ENCODE assay signal across 8 mouse cellular contexts in genomic region chr17:28800671-28801412, GRCm38 (mm10). TPM values are rescaled to one million over a fixed set of nuclear protein-coding genes. Genes with fewer than 3 reads are reported as not detected.
DNase-seq lines count a peak whose midpoint lies in the region; ATAC-seq and TF ChIP-seq lines count a peak whose summit lies in the region.

Gene Brpf3 (plus strand): TSS chr17:28801090.

- no peaks in the 10 kb centered on the region for H3K9me3 ChIP-seq in MEL (replicated peaks; ENCODE audit: insufficient read depth, low read length)
- no peaks in the 10 kb centered on the region for H3K9me3 ChIP-seq in hindbrain, embryonic 11.5 days (ENCODE audit: control insufficient read depth, low read length)

- under 1% methylated on average over 34 of the region's 99 CpGs for WGBS in hindbrain, embryonic 11.5 days

- H3K4me2 ChIP-seq in hindbrain, embryonic 11.5 days (replicated peaks; ENCODE audit: low read depth, low read length) = peak within 1 kb of the TSS; percentile 72

- TF ChIP-seq RAD21 in MEL (IDR thresholded peaks at IDR 0.05; ENCODE audit: low read depth, low read length) = no peak

- peak within 1 kb of the TSS; percentile 91 to 93 for H3K4me3 ChIP-seq in MEL (ENCODE audit: control insufficient read depth in 1 of 2, insufficient read depth in 1 of 2, low read depth in 2 of 2, low read length in 2 of 2)
- H3K4me3 ChIP-seq in hindbrain, embryonic 11.5 days (ENCODE audit: low read depth, low read length) = peak within 1 kb of the TSS; percentile 73

- peak in 2 of 3 experiments; percentile 21 to 38; a peak in 2 of 6 replicates for TF ChIP-seq CTCF in MEL (IDR thresholded peaks at IDR 0.05 in 2 of 3, conservative IDR thresholded peaks at IDR 0.05 in 1 of 3; ENCODE audit: control insufficient read depth in 1 of 3, insufficient read depth in 1 of 3, low read depth in 2 of 3, low read length in 3 of 3, poor library complexity in 1 of 3, severe bottlenecking in 1 of 3)

- peaks cover 11% of the 10 kb centered on the region for H3K79me2 ChIP-seq in MEL (ENCODE audit: control insufficient read depth, insufficient read depth, low read length, poor library complexity)

- H3K27me3 ChIP-seq in MEL (ENCODE audit: control insufficient read depth in 1 of 2, insufficient read depth in 2 of 2, low read length in 2 of 2) = no peaks in the 10 kb centered on the region
- H3K27me3 ChIP-seq in hindbrain, embryonic 11.5 days (ENCODE audit: control insufficient read depth, insufficient read depth, low read length) = no peaks in the 10 kb centered on the region

- DNase-seq in MEL (ENCODE audit: low read depth, low spot score) = peak; percentile 63
- DNase-seq in cerebellum, postnatal 10 days = peak; percentile 89 to 93
- DNase-seq in frontal cortex, postnatal 10 days (ENCODE audit: low spot score in 2 of 2) = peak; percentile 55 to 73
- peak; percentile 80 for DNase-seq in hindbrain, embryonic 11.5 days (ENCODE audit: low spot score)
- DNase-seq in layer of hippocampus, postnatal 10 days (ENCODE audit: low spot score in 2 of 2) = peak; percentile 75 to 86
- DNase-seq in lung, postnatal 10 days = peak; percentile 85
- DNase-seq in ovary, postnatal 14 days (ENCODE audit: low spot score) = peak; percentile 78
- peak; percentile 91 for DNase-seq in thymus, postnatal 14 days

- peak; percentile 79 for ATAC-seq in hindbrain, embryonic 11.5 days (ENCODE audit: low FRiP score)

- peak within 1 kb of the TSS; percentile 58 for H3K27ac ChIP-seq in MEL (ENCODE audit: control insufficient read depth, low read depth, low read length)
- peak within 1 kb of the TSS; percentile 98 for H3K27ac ChIP-seq in hindbrain, embryonic 11.5 days (ENCODE audit: low read depth, low read length)

- TF ChIP-seq POLR2A in MEL (IDR thresholded peaks at IDR 0.05; ENCODE audit: control insufficient read depth in 1 of 2, insufficient read depth in 1 of 2, low read depth in 1 of 2, low read length in 2 of 2, poor library complexity in 1 of 2) = no peak; a peak in 2 of 4 replicates

- peaks cover 25 to 30% of the 10 kb centered on the region in 2 experiments for H3K4me1 ChIP-seq in MEL (ENCODE audit: control insufficient read depth in 1 of 2, insufficient read depth in 2 of 2, low read length in 2 of 2)
- 0 out of 2 replicates have a peak, but pooled peaks cover 3% of the 10 kb centered on the region for H3K4me1 ChIP-seq in hindbrain, embryonic 11.5 days (replicated peaks; ENCODE audit: control insufficient read depth, insufficient read depth, low read length)

- peaks cover 0 to 46% of the 10 kb centered on the region in 2 experiments; a peak in 2 of 4 replicates for H3K36me3 ChIP-seq in MEL (ENCODE audit: control insufficient read depth in 1 of 2, insufficient read depth in 2 of 2, low read length in 2 of 2)
- H3K36me3 ChIP-seq in hindbrain, embryonic 11.5 days (ENCODE audit: control insufficient read depth, insufficient read depth, low read length) = no peaks in the 10 kb centered on the region; the same call in 1 of the 2 replicates

- TF ChIP-seq EP300 in MEL (IDR thresholded peaks at IDR 0.05; ENCODE audit: low read depth in 1 of 2, low read length in 2 of 2) = no peak

- peak within 1 kb of the TSS; percentile 92 for H3K9ac ChIP-seq in MEL (ENCODE audit: control insufficient read depth, low read depth, low read length, poor library complexity, severe bottlenecking)
- peak within 1 kb of the TSS; percentile 99 for H3K9ac ChIP-seq in hindbrain, embryonic 11.5 days (ENCODE audit: low read depth, low read length)

TF ChIP-seq in MEL, 35 proteins besides CTCF, POLR2A, EP300 and RAD21:
- TF ChIP-seq MAZ (IDR thresholded peaks at IDR 0.05; ENCODE audit: low read depth, low read length) = peak; percentile 76; the same call in 1 of the 2 replicates
- TF ChIP-seq MYB (IDR thresholded peaks at IDR 0.05; ENCODE audit: low read depth, low read length) = no peak
- no peak for TF ChIP-seq ELF1 (IDR thresholded peaks at IDR 0.05; ENCODE audit: low read depth, low read length)
- TF ChIP-seq SMC3 (IDR thresholded peaks at IDR 0.05; ENCODE audit: low read depth, low read length) = 0 out of 2 replicates have a peak, but pooled peaks have one; percentile 1
- no peak for TF ChIP-seq USF1 (IDR thresholded peaks at IDR 0.05; ENCODE audit: low read depth, low read length)
- no peak for TF ChIP-seq TAL1 (IDR thresholded peaks at IDR 0.05; ENCODE audit: low read length)
- 0 out of 2 replicates have a peak, but pooled peaks have one; percentile 2 for TF ChIP-seq POLR2AphosphoS2 (IDR thresholded peaks at IDR 0.05; ENCODE audit: low read length)
- no peak for TF ChIP-seq BHLHE40 (IDR thresholded peaks at IDR 0.05; ENCODE audit: borderline replicate concordance, low read depth, low read length)
- TF ChIP-seq TCF12 (IDR thresholded peaks at IDR 0.05; ENCODE audit: low read depth, low read length) = peak; percentile 13; the same call in 1 of the 2 replicates
- TF ChIP-seq E2F4 (IDR thresholded peaks at IDR 0.05; ENCODE audit: borderline replicate concordance, low read depth, low read length) = no peak
- 0 out of 2 replicates have a peak, but pooled peaks have one; percentile 11 for TF ChIP-seq ZMIZ1 (IDR thresholded peaks at IDR 0.05; ENCODE audit: low read depth, low read length)
- TF ChIP-seq ZKSCAN1 (IDR thresholded peaks at IDR 0.05; ENCODE audit: low read depth, low read length) = no peak
- TF ChIP-seq ZNF384 (IDR thresholded peaks at IDR 0.05; ENCODE audit: low read depth, low read length) = no peak
- no peak for TF ChIP-seq HCFC1 (IDR thresholded peaks at IDR 0.05; ENCODE audit: low read depth, low read length)
- TF ChIP-seq MEF2A (IDR thresholded peaks at IDR 0.05; ENCODE audit: extremely low read depth, insufficient replicate concordance, low read depth, low read length, poor library complexity, severe bottlenecking) = no peak
- no peak for TF ChIP-seq CHD2 (IDR thresholded peaks at IDR 0.05; ENCODE audit: low read length)
- TF ChIP-seq NELFE (IDR thresholded peaks at IDR 0.05; ENCODE audit: low read depth, low read length) = peak; percentile 24; the same call in 1 of the 2 replicates
- TF ChIP-seq SIN3A (IDR thresholded peaks at IDR 0.05; ENCODE audit: low read length) = no peak; the same call in 1 of the 2 replicates
- 0 out of 2 replicates have a peak, but pooled peaks have one; percentile 83 for TF ChIP-seq UBTF (IDR thresholded peaks at IDR 0.05; ENCODE audit: borderline replicate concordance, insufficient read depth, low read depth, low read length)

RNA-seq across cellular contexts. Expression of gene Brpf3, which starts in this region (rescaled TPM):
- total RNA-seq in MEL (2012; rRNA removed) = 1.7 and 2.5 TPM in 2 replicates
- 10 to 100 TPM in 1 of 2 experiments, not detected in 1; 23.7 TPM for polyA plus RNA-seq in MEL (2012; ENCODE audit: insufficient read depth in 1 of 2, insufficient read length in 2 of 2, low read depth in 1 of 2, low replicate concordance in 2 of 2, missing spikeins in 1 of 2)
- 7.1 and 9.8 TPM in 2 replicates for polyA plus RNA-seq in hindbrain, embryonic 11.5 days (2014; fragmentation: Nextera tagmentation; extraction: Ambion mirVana)
- total RNA-seq in layer of hippocampus, postnatal 10 days (2021) = 10 to 100 TPM; 37.2 to 37.7 TPM

Comparison
In these comparisons a context has a peak if more than half of its experiments do, and no peak if none do; other contexts are left out.
1. Peak in every context shown above with its lines: DNase-seq, ATAC-seq, H3K4me3 ChIP-seq and H3K27ac ChIP-seq.
2. RNA of gene Brpf3 (total RNA-seq): 37.2 to 37.7 TPM in layer of hippocampus, postnatal 10 days; 1.7 to 2.5 TPM in MEL; every median in the first group is over 10 times any median in the second.